26 mouse cellular contexts compared by ENCODE assay signal in the genomic region with DNA sequence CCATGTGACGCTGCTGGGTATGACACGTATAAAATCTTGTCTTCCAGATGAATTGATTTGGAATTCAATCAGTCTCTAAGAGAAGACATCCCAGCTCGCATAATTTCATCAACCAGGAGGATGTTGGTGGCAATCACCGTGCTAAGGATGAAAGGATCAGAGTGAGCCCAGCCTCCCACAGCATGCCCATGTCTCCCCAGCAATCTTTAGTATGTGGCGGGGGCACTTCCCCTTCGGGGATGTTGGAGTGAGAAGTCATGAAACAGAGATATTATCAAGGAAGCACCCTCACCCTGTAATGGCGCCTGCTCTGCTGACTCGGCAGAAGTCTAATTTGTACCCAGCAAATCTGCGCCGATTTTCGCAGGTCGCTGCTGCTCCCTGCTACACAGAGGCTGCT. TPM values are rescaled to one million over a fixed set of nuclear protein-coding genes. Genes with fewer than 3 reads are reported as not detected.
DNase-seq lines count a peak whose midpoint lies in the region; ATAC-seq and TF ChIP-seq lines count a peak whose summit lies in the region.
"Had no signal": no experiment of that assay in that cellular context is flagged by ENCODE, and none has a peak within 500 bp of the region (broad histone marks: within the 10 kb centered on the region; RNA-seq: fewer than 3 reads in every experiment).

No protein-coding gene starts in this region.

- no peaks in the 10 kb centered on the region for H3K79me2 ChIP-seq in heart, adult 2 months (replicated peaks; ENCODE audit: control insufficient read depth, insufficient read depth, low read length)

- no peak for TF ChIP-seq POLR2A in heart, adult 2 months (IDR thresholded peaks at IDR 0.05; ENCODE audit: insufficient read depth, low read depth, low read length)

- DNase-seq in heart, adult 11 months = peak; percentile 78
- no peak for DNase-seq in heart, adult 2 months
- no peak for DNase-seq in right cerebral cortex, postnatal 4 days
- DNase-seq in hindbrain, embryonic 10.5 days (ENCODE audit: low spot score) = no peak
- DNase-seq: adrenal gland, adult 2 months; adrenal gland, postnatal 14 days; cerebellum, adult 11 months; cerebellum, adult 2 months; cerebellum, postnatal 10 days; cerebellum, postnatal 36 days; forebrain, postnatal 0 days; gastrocnemius, postnatal 25 days; heart, postnatal 10 days; heart, postnatal 36 days had no signal

- H3K36me3 ChIP-seq in heart, adult 2 months (ENCODE audit: control insufficient read depth, insufficient read depth, low read length) = no peaks in the 10 kb centered on the region
- no peaks in the 10 kb centered on the region for H3K36me3 ChIP-seq in hindbrain, embryonic 10.5 days
- H3K36me3 ChIP-seq: embryonic facial prominence, embryonic 12.5 days; embryonic facial prominence, embryonic 15.5 days; G1E; heart, embryonic 12.5 days; heart, embryonic 15.5 days; hindbrain, embryonic 12.5 days; hindbrain, embryonic 15.5 days had no signal

- H3K9me3 ChIP-seq in hindbrain, embryonic 10.5 days = no peaks in the 10 kb centered on the region
- H3K9me3 ChIP-seq: embryonic facial prominence, embryonic 12.5 days; embryonic facial prominence, embryonic 15.5 days; G1E; heart, embryonic 12.5 days; heart, embryonic 15.5 days; hindbrain, embryonic 12.5 days; hindbrain, embryonic 15.5 days had no signal

- no peak overlapping the region for H3K9ac ChIP-seq in heart, adult 2 months (ENCODE audit: low read depth, low read length)
- H3K9ac ChIP-seq: embryonic facial prominence, embryonic 12.5 days; embryonic facial prominence, embryonic 15.5 days; forebrain, postnatal 0 days; heart, embryonic 12.5 days; heart, embryonic 15.5 days; hindbrain, embryonic 12.5 days; hindbrain, embryonic 15.5 days had no signal

- no peak overlapping the region for H3K27ac ChIP-seq in heart, adult 2 months
- no peak overlapping the region for H3K27ac ChIP-seq in hindbrain, embryonic 10.5 days
- H3K27ac ChIP-seq: embryonic facial prominence, embryonic 12.5 days; embryonic facial prominence, embryonic 15.5 days; heart, embryonic 15.5 days; hindbrain, embryonic 12.5 days; hindbrain, embryonic 15.5 days had no signal

- TF ChIP-seq EP300 in heart, adult 2 months (IDR thresholded peaks at IDR 0.05; ENCODE audit: insufficient read depth, low read depth, low read length) = no peak

- WGBS in heart, adult 2 months = 71% methylated on average over 12 of the region's 12 CpGs
- 87% methylated on average over 12 of the region's 12 CpGs for WGBS in hindbrain, embryonic 10.5 days

- peak; percentile 69 for ATAC-seq in common myeloid progenitor, adult 5-6 weeks (replicated peaks; ENCODE audit: low read depth, poor library complexity, severe bottlenecking)
- ATAC-seq in megakaryocyte, adult 5-6 weeks (ENCODE audit: poor library complexity, severe bottlenecking) = 0 out of 2 replicates have a peak, but pooled peaks have one; percentile 40
- ATAC-seq in CD4-positive, CD25-positive, alpha-beta regulatory T cell, adult 4 months = no peak
- ATAC-seq: forebrain, embryonic 14.5 days; forebrain, postnatal 0 days; intestine, postnatal 0 days had no signal

- H3K4me1 ChIP-seq in heart, adult 2 months (ENCODE audit: control insufficient read depth, insufficient read depth, low read length) = no peaks in the 10 kb centered on the region
- no peaks in the 10 kb centered on the region for H3K4me1 ChIP-seq in hindbrain, embryonic 10.5 days (replicated peaks)
- H3K4me1 ChIP-seq: embryonic facial prominence, embryonic 12.5 days; embryonic facial prominence, embryonic 15.5 days; heart, embryonic 12.5 days; heart, embryonic 15.5 days; hindbrain, embryonic 12.5 days; hindbrain, embryonic 15.5 days had no signal

- intact Hi-C loops in heart, adult 2 months (cut with DNase I) = no loop called here

- no peak for TF ChIP-seq CTCF in heart, adult 2 months (IDR thresholded peaks at IDR 0.05)

- no peaks in the 10 kb centered on the region for H3K27me3 ChIP-seq in heart, adult 2 months (ENCODE audit: control insufficient read depth, insufficient read depth, low read length)
- no peaks in the 10 kb centered on the region for H3K27me3 ChIP-seq in hindbrain, embryonic 10.5 days (ENCODE audit: insufficient read depth, poor library complexity, severe bottlenecking)
- H3K27me3 ChIP-seq: embryonic facial prominence, embryonic 12.5 days; embryonic facial prominence, embryonic 15.5 days; heart, embryonic 12.5 days; heart, embryonic 15.5 days; hindbrain, embryonic 12.5 days; hindbrain, embryonic 15.5 days had no signal

- no peak overlapping the region for H3K4me3 ChIP-seq in heart, adult 2 months
- H3K4me3 ChIP-seq in hindbrain, embryonic 10.5 days = no peak overlapping the region
- H3K4me3 ChIP-seq: embryonic facial prominence, embryonic 12.5 days; embryonic facial prominence, embryonic 15.5 days; heart, embryonic 12.5 days; heart, embryonic 15.5 days; hindbrain, embryonic 12.5 days; hindbrain, embryonic 15.5 days had no signal

RNA-seq across cellular contexts. Expression of gene Cct6b, which starts 44.8 kb away (rescaled TPM):
- under 1 TPM; 0.21 to 0.41 TPM for total RNA-seq in heart, adult 2 months (2021)
- 0.21 TPM in 1 of 2 replicates, not detected in the other for polyA plus RNA-seq in heart, adult 2 months (2012; rRNA removed)
- not detected in 2 replicates for total RNA-seq in common myeloid progenitor, adult 5-6 weeks (2017)
- 0.11 TPM in 1 of 2 replicates, not detected in the other for total RNA-seq in megakaryocyte, adult 5-6 weeks (2015)
- not detected in 2 replicates for total RNA-seq in megakaryocyte, adult 5-6 weeks (2017)
- polyA plus RNA-seq in CD4-positive, CD25-positive, alpha-beta regulatory T cell, adult 4 months (2017; shearing (Covaris generic)) = under 1 TPM in 1 of 2 experiments, not detected in 1; 0.77 TPM
- 0.37 and 0.41 TPM in 2 replicates for polyA plus RNA-seq in hindbrain, embryonic 10.5 days (2016; fragmentation: Nextera tagmentation; extraction: Ambion mirVana)
- total RNA-seq: forebrain, postnatal 0 days had no signal

RNA-seq across cellular contexts. Expression of gene Zfp830, which starts 44.9 kb away (rescaled TPM):
- 10 to 100 TPM; 12.8 to 15.1 TPM for total RNA-seq in heart, adult 2 months (2021)
- polyA plus RNA-seq in heart, adult 2 months (2012; rRNA removed) = 4.4 and 5.7 TPM in 2 replicates
- total RNA-seq in common myeloid progenitor, adult 5-6 weeks (2017) = 37.7 and 48.6 TPM in 2 replicates
- total RNA-seq in megakaryocyte, adult 5-6 weeks (2015) = 13.9 and 15.6 TPM in 2 replicates
- total RNA-seq in megakaryocyte, adult 5-6 weeks (2017) = 39.9 and 46.3 TPM in 2 replicates
- polyA plus RNA-seq in CD4-positive, CD25-positive, alpha-beta regulatory T cell, adult 4 months (2017; shearing (Covaris generic)) = 10 to 100 TPM; 33.6 to 36.5 TPM
- polyA plus RNA-seq in hindbrain, embryonic 10.5 days (2016; fragmentation: Nextera tagmentation; extraction: Ambion mirVana) = 31.6 and 35.8 TPM in 2 replicates
